Mouse (Mus musculus) myocyte (in vitro differentiated cells): ENCODE results near the gene H2-T24. TPM values are rescaled to one million over a fixed set of nuclear protein-coding genes. Genes with fewer than 3 reads are reported as not detected.

ENCODE experiments used
- H3K27me3 ChIP-seq: one replicate; pipeline ENCODE4 v1.6.1; 2011; ENCODE audit not compliant: control insufficient read depth, insufficient read depth, insufficient read length
- H3K36me3 ChIP-seq: one replicate; pipeline ENCODE4 v1.6.1; 2011; ENCODE audit not compliant: control insufficient read depth, insufficient read depth
- H3K4me2 ChIP-seq: one replicate; pipeline ENCODE4 v1.6.1; 2011; ENCODE audit warnings: low read depth, control low read depth
- H3K4me3 ChIP-seq: one replicate; pipeline ENCODE4 v1.5.1; 2011; ENCODE audit warnings: mild to moderate bottlenecking, control low read depth, moderate library complexity
- H3K79me2 ChIP-seq: one replicate; pipeline ENCODE4 v1.6.1; 2011; ENCODE audit not compliant: control insufficient read depth, insufficient read depth
- H3ac ChIP-seq: one replicate; pipeline ENCODE4 v1.6.1; 2011; ENCODE audit not compliant: control insufficient read depth, insufficient read length
- CEBPB ChIP-seq: IDR thresholded peaks from 2 replicates; pipeline ENCODE4 v1.6.1; 2011; ENCODE audit warnings: mild to moderate bottlenecking, moderate library complexity; ENCODE audit not compliant: poor library complexity, insufficient read depth, severe bottlenecking
- E2F4 ChIP-seq: IDR thresholded peaks from one replicate; pipeline ENCODE4 v1.6.1; 2011; ENCODE audit warnings: mild to moderate bottlenecking, control low read depth, moderate library complexity; ENCODE audit not compliant: insufficient read depth
- MAX ChIP-seq: IDR thresholded peaks from one replicate; pipeline ENCODE4 v1.6.1; 2011; ENCODE audit warnings: low read depth, mild to moderate bottlenecking, control low read depth
- MYOD1 ChIP-seq, 3 experiments: IDR thresholded peaks; one replicate each; pipeline ENCODE4 v1.6.1; 2011; ENCODE audit warnings: control low read depth in 2 of 3, low read depth in 2 of 3, mild to moderate bottlenecking in 2 of 3, moderate library complexity in 1 of 3; ENCODE audit not compliant: insufficient read length in 2 of 3, control insufficient read depth in 1 of 3
- MYOG ChIP-seq, 3 experiments: IDR thresholded peaks; one replicate each; pipeline ENCODE4 v1.6.1; 2011; ENCODE audit warnings: control low read depth in 2 of 3, low read depth in 2 of 3, mild to moderate bottlenecking in 2 of 3; ENCODE audit not compliant: insufficient read length in 2 of 3, control insufficient read depth in 1 of 3, insufficient read depth in 1 of 3
- POLR2A ChIP-seq: IDR thresholded peaks from one replicate; pipeline ENCODE4 v1.6.1; 2011; ENCODE audit warnings: low read depth, mild to moderate bottlenecking, control low read depth, moderate library complexity; ENCODE audit not compliant: insufficient read length
- POLR2AphosphoS2 ChIP-seq: IDR thresholded peaks from one replicate; pipeline ENCODE4 v1.6.1; 2011; ENCODE audit warnings: low read depth, control low read depth; ENCODE audit not compliant: insufficient read length
- REST ChIP-seq: IDR thresholded peaks from one replicate; pipeline ENCODE4 v1.6.1; 2011; ENCODE audit warnings: mild to moderate bottlenecking, control low read depth, moderate library complexity; ENCODE audit not compliant: insufficient read depth, insufficient read length
- SRF ChIP-seq: IDR thresholded peaks from one replicate; pipeline ENCODE4 v1.6.1; 2011; ENCODE audit warnings: low read depth; ENCODE audit not compliant: control insufficient read depth, insufficient read length
- TCF12 ChIP-seq: IDR thresholded peaks from one replicate; pipeline ENCODE4 v1.6.1; 2011; ENCODE audit warnings: mild to moderate bottlenecking, control low read depth; ENCODE audit not compliant: poor library complexity, insufficient read depth, severe bottlenecking
- TCF3 ChIP-seq: IDR thresholded peaks from one replicate; pipeline ENCODE4 v1.6.1; 2011; ENCODE audit warnings: low read depth, control low read depth; ENCODE audit not compliant: insufficient read length
- USF1 ChIP-seq: IDR thresholded peaks from one replicate; pipeline ENCODE4 v1.6.1; 2011; ENCODE audit warnings: low read depth, mild to moderate bottlenecking, control low read depth, moderate library complexity
- polyA plus RNA-seq: library from polyadenylated mRNA; unstranded; fragments of >200 nt; fragmentation: generic; extraction: Trizol; gene quantifications from one replicate; pipeline ENCODE4 v1.2.1, GENCODE M21; 2012; ENCODE audit warnings: missing spikeins

H2-T24 gene
- polyA plus RNA-seq, 1 experiment: 0.47 TPM

DNA sequence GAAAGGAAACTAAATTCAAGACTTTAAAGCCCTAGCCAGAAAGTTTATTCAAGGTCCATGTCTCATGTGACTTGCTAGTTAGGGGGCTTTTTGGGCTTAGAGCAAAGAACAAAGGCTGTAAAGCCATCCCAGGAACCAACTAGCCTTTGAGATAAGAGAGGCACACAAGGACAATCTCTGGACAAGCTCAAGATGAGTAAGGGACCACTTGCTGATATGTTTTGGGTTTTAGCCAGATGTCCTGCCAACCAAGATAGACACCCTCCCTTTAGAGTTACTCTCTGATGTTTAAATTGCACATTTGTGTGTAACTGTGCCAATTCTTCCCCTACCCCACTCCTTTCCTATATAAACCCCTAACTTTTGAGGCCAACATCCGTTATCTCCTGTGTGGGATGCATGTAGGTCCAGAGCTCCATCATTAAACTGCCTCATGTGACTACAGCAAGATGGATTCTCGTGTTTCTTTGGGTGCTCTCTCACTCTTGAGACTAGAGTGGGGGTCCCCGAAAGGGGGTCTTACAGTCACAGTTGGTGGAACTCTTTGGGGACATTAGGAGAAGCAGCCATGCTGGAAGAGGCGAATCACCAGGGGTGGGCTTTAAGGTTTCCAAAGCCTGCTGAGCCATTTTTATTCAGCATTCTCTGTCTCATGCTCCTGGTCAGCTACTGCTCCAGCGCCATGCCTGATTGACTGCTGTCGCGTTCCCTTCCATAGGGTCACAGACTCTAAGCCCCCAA is 8.7 kb upstream of the H2-T24 start:
- Histone ChIP-seq H3K4me3 (no peak overlapping the region), H3K36me3 (no peaks in the 10 kb centered on the region), H3K79me2 (peaks cover 35% of the 10 kb centered on the region), H3ac (no peak overlapping the region), H3K27me3 (no peaks in the 10 kb centered on the region), H3K4me2 (no peak overlapping the region)
- TF ChIP-seq MYOG (IDR thresholded peaks at IDR 0.05; ENCODE audit: control insufficient read depth in 1 of 3, insufficient read depth in 1 of 3, insufficient read length in 2 of 3, low read depth in 2 of 3) (no peak), REST (no peak), CEBPB (no peak), POLR2A (no peak)

DNA sequence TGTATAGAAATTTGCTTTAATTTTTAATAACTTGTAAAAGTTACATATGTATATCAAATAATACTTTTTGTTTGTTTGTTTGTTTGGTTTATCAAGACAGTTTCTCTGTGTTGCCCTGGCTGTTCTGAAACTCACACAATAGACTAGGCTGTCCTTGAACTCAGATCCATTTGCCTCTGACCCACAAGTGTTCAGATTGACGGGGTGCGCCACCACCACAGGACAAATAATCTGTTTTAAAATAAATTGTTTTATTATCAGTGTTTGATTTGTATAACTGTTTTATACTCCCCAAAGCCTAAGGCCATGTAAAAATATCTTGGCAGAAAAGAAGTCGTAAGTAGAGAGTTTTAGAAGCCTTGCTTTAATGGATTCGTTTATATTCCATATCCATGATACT is 7.3 kb upstream of the H2-T24 start:
- Histone ChIP-seq H3K4me2 (no peak overlapping the region), H3K4me3 (no peak overlapping the region), H3ac (no peak overlapping the region), H3K27me3 (no peaks in the 10 kb centered on the region), H3K36me3 (no peaks in the 10 kb centered on the region), H3K79me2 (peaks cover 38% of the 10 kb centered on the region)
- TF ChIP-seq POLR2A (no peak), MAX (no peak), MYOD1 (IDR thresholded peaks at IDR 0.05; ENCODE audit: control insufficient read depth in 1 of 3, insufficient read length in 2 of 3, low read depth in 2 of 3) (no peak), POLR2AphosphoS2 (no peak), USF1 (no peak), TCF3 (no peak), MYOG (IDR thresholded peaks at IDR 0.05; ENCODE audit: control insufficient read depth in 1 of 3, insufficient read depth in 1 of 3, insufficient read length in 2 of 3, low read depth in 2 of 3) (no peak), REST (no peak), TCF12 (no peak)

DNA sequence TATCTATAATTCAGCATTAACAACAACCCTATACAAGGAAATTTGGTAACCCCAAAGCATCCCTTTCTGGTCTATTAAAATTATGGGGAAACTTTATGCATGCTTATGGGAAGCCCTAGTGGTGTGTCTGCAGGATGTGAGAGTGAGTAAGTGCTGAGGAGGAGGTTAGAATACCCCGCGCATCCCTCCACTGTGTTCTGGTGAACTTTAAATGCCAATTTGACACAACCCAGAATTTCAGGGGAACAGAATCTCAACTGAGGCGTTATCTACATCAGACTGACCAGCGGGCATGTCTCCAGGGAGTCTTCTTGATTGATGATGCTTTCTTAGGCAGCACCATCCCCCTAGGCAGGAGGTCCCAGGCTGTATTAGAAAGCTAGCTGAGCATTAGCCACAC is 5.5 kb upstream of the H2-T24 start:
- no peak for TF ChIP-seq TCF3
- TF ChIP-seq SRF: no peak
- no peak for TF ChIP-seq USF1
- no peak for TF ChIP-seq E2F4
- TF ChIP-seq MAX: no peak
- no peaks in the 10 kb centered on the region for H3K36me3 ChIP-seq
- H3K4me3 ChIP-seq: no peak overlapping the region
- peaks cover 51% of the 10 kb centered on the region for H3K79me2 ChIP-seq
- no peak overlapping the region for H3ac ChIP-seq
- H3K4me2 ChIP-seq: no peak overlapping the region
- H3K27me3 ChIP-seq: no peaks in the 10 kb centered on the region

DNA sequence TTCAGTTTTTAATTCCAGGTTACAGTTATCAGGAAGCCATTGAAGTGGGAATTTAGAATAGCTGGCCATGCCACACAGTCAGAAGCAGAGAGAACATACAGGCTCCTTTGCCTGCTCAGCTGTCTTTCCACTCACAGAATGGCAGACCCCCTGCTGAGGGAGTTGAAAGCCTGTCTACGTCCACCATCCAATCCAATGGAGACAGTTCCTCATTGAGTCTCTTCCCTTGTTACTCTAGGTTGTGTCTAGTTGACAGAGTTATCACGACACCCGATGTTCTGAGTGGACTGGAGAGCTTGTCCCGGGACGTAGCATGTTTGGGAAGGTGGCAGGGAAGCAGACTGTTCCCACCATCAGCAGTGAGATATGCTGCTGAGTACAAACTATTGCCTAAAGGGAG is 4.8 kb upstream of the H2-T24 start:
- TF ChIP-seq CEBPB (no peak), TCF3 (no peak), POLR2A (no peak), TCF12 (no peak), MYOG (IDR thresholded peaks at IDR 0.05; ENCODE audit: control insufficient read depth in 1 of 3, insufficient read depth in 1 of 3, insufficient read length in 2 of 3, low read depth in 2 of 3) (no peak), E2F4 (no peak), USF1 (no peak), MYOD1 (IDR thresholded peaks at IDR 0.05; ENCODE audit: control insufficient read depth in 1 of 3, insufficient read length in 2 of 3, low read depth in 2 of 3) (no peak), POLR2AphosphoS2 (no peak), SRF (no peak), REST (no peak), MAX (no peak)

DNA sequence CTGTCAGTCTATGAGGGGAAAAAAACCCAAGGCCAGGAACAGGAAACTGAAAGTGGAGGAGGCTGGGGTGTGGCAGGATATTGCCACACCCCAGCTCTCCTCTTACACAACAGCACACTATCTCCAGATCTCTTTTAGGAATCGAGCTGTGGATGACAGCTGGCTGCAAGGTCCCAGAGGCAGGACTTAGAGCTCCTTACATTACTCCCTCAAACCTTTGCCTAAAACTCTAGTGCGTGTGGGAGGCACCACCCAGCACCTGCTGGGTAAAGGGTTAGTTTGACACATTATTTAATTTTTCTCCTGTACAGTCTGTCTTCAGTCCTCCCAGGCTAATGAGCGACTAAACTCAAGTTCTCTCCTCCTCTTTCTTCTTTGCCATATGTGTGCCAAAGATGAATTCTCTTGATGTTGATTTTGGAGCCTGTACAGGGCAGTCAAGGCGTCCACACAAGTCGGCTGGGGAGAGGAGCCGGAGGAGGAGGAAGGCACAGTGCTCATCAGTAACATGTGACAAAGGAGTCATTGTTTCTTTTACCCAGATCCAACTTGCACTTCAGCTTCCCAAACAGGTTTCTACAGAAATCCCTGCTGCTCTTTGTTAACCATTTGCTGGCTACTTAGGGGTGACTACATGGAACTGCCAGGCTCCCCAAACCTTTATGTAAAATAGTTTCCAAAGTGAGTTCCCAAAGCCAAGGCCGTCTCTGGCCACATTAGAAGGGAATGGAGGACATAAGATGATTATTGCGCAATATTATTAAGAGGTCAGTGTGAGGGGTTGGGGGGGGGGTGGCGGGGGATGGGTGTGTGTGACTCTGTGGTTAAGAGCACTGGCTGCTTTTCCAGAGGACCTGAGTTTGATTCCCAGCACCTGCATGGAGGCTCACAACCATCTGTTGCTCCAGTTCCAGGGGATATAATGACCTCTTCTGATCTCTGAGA is 3.6 kb upstream of the H2-T24 start:
- Histone ChIP-seq H3K36me3 (no peaks in the 10 kb centered on the region), H3ac (no peak overlapping the region), H3K27me3 (no peaks in the 10 kb centered on the region), H3K79me2 (peaks cover 60% of the 10 kb centered on the region), H3K4me3 (no peak overlapping the region), H3K4me2 (peak overlapping the region; percentile 80)
- TF ChIP-seq REST: no peak
- peak in 2 of 3 experiments; percentile 71 to 73 for TF ChIP-seq MYOG (IDR thresholded peaks at IDR 0.05; ENCODE audit: control insufficient read depth in 1 of 3, insufficient read depth in 1 of 3, insufficient read length in 2 of 3, low read depth in 2 of 3)
- TF ChIP-seq TCF3: no peak
- TF ChIP-seq TCF12: no peak
- peak; percentile 92 for TF ChIP-seq CEBPB
- peak; percentile 48 to 84 (median 63) for TF ChIP-seq MYOD1 (IDR thresholded peaks at IDR 0.05; ENCODE audit: control insufficient read depth in 1 of 3, insufficient read length in 2 of 3, low read depth in 2 of 3)

More for the DNA sequence above, 4.8 kb upstream of the H2-T24 start:
- H3K4me3 ChIP-seq: no peak overlapping the region
- H3K36me3 ChIP-seq: no peaks in the 10 kb centered on the region
- H3ac ChIP-seq: no peak overlapping the region
- peaks cover 55% of the 10 kb centered on the region for H3K79me2 ChIP-seq
- H3K27me3 ChIP-seq: no peaks in the 10 kb centered on the region
- peak overlapping the region; percentile 80 for H3K4me2 ChIP-seq
